Mouse (Mus musculus): ENCODE measurements around the gene Tubgcp2.

DNA sequence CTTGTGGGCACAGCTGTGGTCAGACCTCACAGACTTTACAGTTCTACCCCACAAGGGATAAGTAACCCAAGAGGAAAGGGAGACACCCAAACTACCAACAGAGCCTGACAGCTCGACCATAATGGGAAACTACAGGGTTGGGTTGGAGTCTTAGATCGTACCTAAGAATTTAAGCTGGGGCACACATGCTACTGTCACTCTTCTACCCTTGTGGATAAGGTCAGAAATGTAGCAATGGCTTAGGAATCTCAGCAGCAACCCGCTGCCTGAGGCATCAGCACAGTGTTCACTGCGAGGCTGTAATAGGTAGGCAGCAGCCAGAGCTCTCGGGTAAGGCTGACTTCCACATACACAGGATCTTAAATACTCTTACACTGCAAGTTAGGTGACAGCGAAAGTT, 42.9 kb downstream of the Tubgcp2 start:
- TF ChIP-seq POLR2A (IDR thresholded peaks at IDR 0.05; ENCODE audit: low read depth, low read length), result no peak
- TF ChIP-seq POLR2AphosphoS2 (IDR thresholded peaks at IDR 0.05; ENCODE audit: low read depth, low read length), result no peak
- no peak for TF ChIP-seq CHD2 (IDR thresholded peaks at IDR 0.05; ENCODE audit: low read length)
- no peak for TF ChIP-seq CTCF (conservative IDR thresholded peaks at IDR 0.05 in 1 of 2, IDR thresholded peaks at IDR 0.05 in 1 of 2; ENCODE audit: low read depth in 2 of 2, low read length in 2 of 2)
- TF ChIP-seq CHD1 (IDR thresholded peaks at IDR 0.05; ENCODE audit: low read depth, low read length), result no peak
- no peak for TF ChIP-seq KAT2A (IDR thresholded peaks at IDR 0.05; ENCODE audit: insufficient replicate concordance, low read length)
- TF ChIP-seq BHLHE40 (IDR thresholded peaks at IDR 0.05; ENCODE audit: low read depth, low read length), result no peak
- TF ChIP-seq USF1 (IDR thresholded peaks at IDR 0.05; ENCODE audit: low read depth, low read length), result no peak
- no peak for TF ChIP-seq RCOR1 (conservative IDR thresholded peaks at IDR 0.05; ENCODE audit: low read depth, low read length)
- TF ChIP-seq ZKSCAN1 (IDR thresholded peaks at IDR 0.05; ENCODE audit: borderline replicate concordance, low read depth, low read length), result no peak
- no peak for TF ChIP-seq TBP (conservative IDR thresholded peaks at IDR 0.05; ENCODE audit: low read depth, low read length)
- TF ChIP-seq ELF1 (IDR thresholded peaks at IDR 0.05; ENCODE audit: low read depth, low read length), result no peak
- TF ChIP-seq NRF1 (IDR thresholded peaks at IDR 0.05; ENCODE audit: low read depth, low read length), result no peak
- TF ChIP-seq ZNF384 (IDR thresholded peaks at IDR 0.05; ENCODE audit: low read depth, low read length), result no peak

Measured in CH12.LX (cell line).